Mouse (Mus musculus): ENCODE results near the gene Aifm2. TPM values are rescaled to one million over a fixed set of nuclear protein-coding genes. Genes with fewer than 3 reads are reported as not detected.

Gene Aifm2
- 9.4 and 10.7 TPM in 2 replicates for polyA plus RNA-seq (2016; fragmentation: Nextera tagmentation; extraction: Ambion mirVana)

GRCm38 (mm10) chr10:61714771-61715461 is at the start of gene Aifm2:
Aifm2 (plus strand) TSS chr10:61715263.
- peak; percentile 82 for ATAC-seq (ENCODE audit: low FRiP score, low read depth)
- WGBS: 12% methylated on average over 34 of the region's 36 CpGs
- Histone ChIP-seq H3K4me2 (replicated peaks) (peak within 1 kb of the TSS; percentile 87), H3K4me1 (peaks cover 15% of the 10 kb centered on the region), H3K27me3 (replicated peaks) (0 out of 2 replicates have a peak, but pooled peaks cover 3% of the 10 kb centered on the region), H3K4me3 (peak within 1 kb of the TSS; percentile 51), H3K9ac (peak within 1 kb of the TSS; percentile 60), H3K27ac (no peak within 1 kb of the TSS), H3K36me3 (no peaks in the 10 kb centered on the region), H3K9me3 (no peaks in the 10 kb centered on the region)

- no peak overlapping the region for H3K27ac ChIP-seq
- H3K27me3 ChIP-seq (replicated peaks): no peaks in the 10 kb centered on the region
- no peak overlapping the region for H3K9ac ChIP-seq
- H3K4me3 ChIP-seq: no peak overlapping the region
- H3K36me3 ChIP-seq: peaks cover 78% of the 10 kb centered on the region
- no peak overlapping the region for H3K4me2 ChIP-seq (replicated peaks)
- no peaks in the 10 kb centered on the region for H3K9me3 ChIP-seq
- WGBS: 83% methylated on average over 3 of the region's 3 CpGs
- no peak for ATAC-seq (ENCODE audit: low FRiP score, low read depth)
- H3K4me1 ChIP-seq: peaks cover 7% of the 10 kb centered on the region
Measured at GRCm38 (mm10) chr10:61665651-61666050, 49.4 kb upstream of the Aifm2 start.

GRCm38 (mm10) chr10:61669289-61669688 is 45.8 kb upstream of the Aifm2 start:
- Histone ChIP-seq H3K4me3 (no peak overlapping the region), H3K36me3 (peaks cover 80% of the 10 kb centered on the region), H3K27ac (no peak overlapping the region), H3K9ac (no peak overlapping the region), H3K27me3 (replicated peaks) (no peaks in the 10 kb centered on the region), H3K4me2 (replicated peaks) (no peak overlapping the region), H3K9me3 (no peaks in the 10 kb centered on the region), H3K4me1 (no peaks in the 10 kb centered on the region)
- no peak for ATAC-seq (ENCODE audit: low FRiP score, low read depth)
- WGBS: 68% methylated on average over 7 of the region's 7 CpGs

GRCm38 (mm10) chr10:61669896-61670295 is 45.2 kb upstream of the Aifm2 start:
- H3K27ac ChIP-seq: no peak overlapping the region
- no peak overlapping the region for H3K4me2 ChIP-seq (replicated peaks)
- H3K27me3 ChIP-seq (replicated peaks): no peaks in the 10 kb centered on the region
- H3K9ac ChIP-seq: no peak overlapping the region
- H3K36me3 ChIP-seq: peaks cover 80% of the 10 kb centered on the region
- H3K4me3 ChIP-seq: no peak overlapping the region
- no peaks in the 10 kb centered on the region for H3K9me3 ChIP-seq
- no peak for ATAC-seq (ENCODE audit: low FRiP score, low read depth)
- H3K4me1 ChIP-seq: no peaks in the 10 kb centered on the region

GRCm38 (mm10) chr10:61670758-61671157 is 44.3 kb upstream of the Aifm2 start:
- 95% methylated on average over 3 of the region's 3 CpGs for WGBS
- Histone ChIP-seq H3K27ac (no peak overlapping the region), H3K9me3 (no peaks in the 10 kb centered on the region), H3K27me3 (replicated peaks) (no peaks in the 10 kb centered on the region), H3K9ac (no peak overlapping the region), H3K4me3 (no peak overlapping the region), H3K4me2 (replicated peaks) (no peak overlapping the region), H3K4me1 (no peaks in the 10 kb centered on the region), H3K36me3 (peaks cover 75% of the 10 kb centered on the region)
- no peak for ATAC-seq (ENCODE audit: low FRiP score, low read depth)

GRCm38 (mm10) chr10:61675935-61676334 is 39.1 kb upstream of the Aifm2 start:
- Histone ChIP-seq H3K9me3 (no peaks in the 10 kb centered on the region), H3K27me3 (replicated peaks) (no peaks in the 10 kb centered on the region), H3K9ac (no peak overlapping the region), H3K4me1 (peaks cover 7% of the 10 kb centered on the region), H3K4me2 (replicated peaks) (no peak overlapping the region), H3K4me3 (no peak overlapping the region), H3K27ac (no peak overlapping the region), H3K36me3 (peaks cover 34% of the 10 kb centered on the region)
- no peak for ATAC-seq (ENCODE audit: low FRiP score, low read depth)
- WGBS: 79% methylated on average over 3 of the region's 3 CpGs

GRCm38 (mm10) chr10:61679545-61679944 is 35.5 kb upstream of the Aifm2 start:
- H3K9me3 ChIP-seq: no peaks in the 10 kb centered on the region
- H3K4me1 ChIP-seq: peaks cover 13% of the 10 kb centered on the region
- ATAC-seq (ENCODE audit: low FRiP score, low read depth): peak; percentile 45
- H3K27me3 ChIP-seq (replicated peaks): no peaks in the 10 kb centered on the region
- H3K27ac ChIP-seq: no peak overlapping the region
- peak overlapping the region; percentile 98 for H3K9ac ChIP-seq
- H3K36me3 ChIP-seq: peaks cover 6% of the 10 kb centered on the region
- 41% methylated on average over 9 of the region's 9 CpGs for WGBS
- peak overlapping the region; percentile 100 for H3K4me3 ChIP-seq
- H3K4me2 ChIP-seq (replicated peaks): peak overlapping the region; percentile 93

- H3K9me3 ChIP-seq: no peaks in the 10 kb centered on the region
- H3K27ac ChIP-seq: peak within 1 kb of the TSS; percentile 42; the same call in 1 of the 2 replicates
- H3K9ac ChIP-seq: peak within 1 kb of the TSS; percentile 98
- ATAC-seq (ENCODE audit: low FRiP score, low read depth): peak; percentile 100
- peaks cover 5% of the 10 kb centered on the region for H3K36me3 ChIP-seq
- under 1% methylated on average over 76 of the region's 84 CpGs for WGBS
- no peaks in the 10 kb centered on the region for H3K27me3 ChIP-seq (replicated peaks)
- H3K4me2 ChIP-seq (replicated peaks): peak within 1 kb of the TSS; percentile 93
- H3K4me1 ChIP-seq: peaks cover 13% of the 10 kb centered on the region
- H3K4me3 ChIP-seq: peak within 1 kb of the TSS; percentile 100
Measured at GRCm38 (mm10) chr10:61680015-61680913, 34.8 kb upstream of the Aifm2 start, which contains the start of gene Sar1a. Sar1a (plus strand) TSS chr10:61680299.

- Histone ChIP-seq H3K27me3 (replicated peaks) (no peaks in the 10 kb centered on the region), H3K9ac (no peak overlapping the region), H3K9me3 (no peaks in the 10 kb centered on the region), H3K4me1 (no peaks in the 10 kb centered on the region), H3K27ac (no peak overlapping the region), H3K36me3 (peaks cover 77% of the 10 kb centered on the region), H3K4me3 (no peak overlapping the region), H3K4me2 (replicated peaks) (no peak overlapping the region)
- ATAC-seq (ENCODE audit: low FRiP score, low read depth): no peak
- 91% methylated on average over 8 of the region's 8 CpGs for WGBS
Measured at GRCm38 (mm10) chr10:61689405-61689804, 25.7 kb upstream of the Aifm2 start.

GRCm38 (mm10) chr10:61693563-61693962 is 21.5 kb upstream of the Aifm2 start:
- no peak for ATAC-seq (ENCODE audit: low FRiP score, low read depth)
- WGBS: 73% methylated on average over 4 of the region's 4 CpGs
- Histone ChIP-seq H3K4me2 (replicated peaks) (no peak overlapping the region), H3K9me3 (no peaks in the 10 kb centered on the region), H3K4me3 (no peak overlapping the region), H3K9ac (no peak overlapping the region), H3K27me3 (replicated peaks) (no peaks in the 10 kb centered on the region), H3K27ac (no peak overlapping the region), H3K36me3 (peaks cover 49% of the 10 kb centered on the region), H3K4me1 (peaks cover 17% of the 10 kb centered on the region)

GRCm38 (mm10) chr10:61694870-61695670 is 20.0 kb upstream of the Aifm2 start, which contains the start of gene Tysnd1:
Tysnd1 (plus strand) TSS chr10:61695514.
- Histone ChIP-seq H3K27me3 (replicated peaks) (no peaks in the 10 kb centered on the region), H3K4me2 (replicated peaks) (peak within 1 kb of the TSS; percentile 100), H3K4me3 (peak within 1 kb of the TSS; percentile 73), H3K9ac (peak within 1 kb of the TSS; percentile 75), H3K9me3 (no peaks in the 10 kb centered on the region), H3K27ac (no peak within 1 kb of the TSS), H3K36me3 (peaks cover 40% of the 10 kb centered on the region), H3K4me1 (peaks cover 17% of the 10 kb centered on the region)
- ATAC-seq (ENCODE audit: low FRiP score, low read depth): peak; percentile 97
- 1% methylated on average over 42 of the region's 42 CpGs for WGBS
